Mouse (Mus musculus): ENCODE measurements around the gene Odf2l.

GRCm38 (mm10) chr3:145087857-145088598 lies 30.4 kb upstream of the Odf2l start:
- TF ChIP-seq POLR2A (IDR thresholded peaks at IDR 0.05; ENCODE audit: insufficient read depth, low read depth, low read length) (no peak), CTCF (IDR thresholded peaks at IDR 0.05; ENCODE audit: insufficient read depth, low read depth, low read length) (no peak)
